Mouse (Mus musculus): ENCODE measurements around the gene Plod1. TPM values are rescaled to one million over a fixed set of nuclear protein-coding genes. Genes with fewer than 3 reads are reported as not detected.

Plod1 gene
- polyA plus RNA-seq, 1 experiment from 2014 or later, result 26.6 TPM

GRCm38 (mm10) chr4:147862051-147862450, 74.5 kb downstream of the Plod1 start:
- Histone ChIP-seq H3K9me3 (no peaks in the 10 kb centered on the region), H3K27me3 (no peaks in the 10 kb centered on the region), H3K9ac (no peak overlapping the region; the same call in 1 of the 2 replicates), H3K4me2 (no peak overlapping the region), H3K36me3 (peaks cover 57% of the 10 kb centered on the region), H3K4me3 (no peak overlapping the region), H3K4me1 (replicated peaks) (peaks cover under 1% of the 10 kb centered on the region; the same call in 1 of the 2 replicates), H3K27ac (no peak overlapping the region)
- WGBS, result 94% methylated on average over 3 of the region's 3 CpGs
- ATAC-seq (ENCODE audit: low FRiP score), result no peak

Other genes with a start within 250 kb of the Plod1 start
- not detected in 2 replicates for gene Zfp534, start 234.2 kb downstream of the Plod1 start, polyA plus RNA-seq (2015; fragmentation: Nextera tagmentation; extraction: Ambion mirVana)
- 4.1 and 4.8 TPM in 2 replicates for gene Zfp984, start 127.0 kb downstream of the Plod1 start, polyA plus RNA-seq (2015; fragmentation: Nextera tagmentation; extraction: Ambion mirVana)
- gene Zfp933, start 88.4 kb downstream of the Plod1 start, polyA plus RNA-seq (2015; fragmentation: Nextera tagmentation; extraction: Ambion mirVana), result 6.8 TPM in 2 replicates
- gene Miip, start 68.0 kb downstream of the Plod1 start, polyA plus RNA-seq (2015; fragmentation: Nextera tagmentation; extraction: Ambion mirVana), result 43.3 and 46.5 TPM in 2 replicates
- gene Fv1, start 67.8 kb downstream of the Plod1 start, polyA plus RNA-seq (2015; fragmentation: Nextera tagmentation; extraction: Ambion mirVana), result 10.9 and 12.0 TPM in 2 replicates
- gene Mfn2, start 32.1 kb downstream of the Plod1 start, polyA plus RNA-seq (2015; fragmentation: Nextera tagmentation; extraction: Ambion mirVana), result 82.6 and 86.9 TPM in 2 replicates
- gene 2510039O18Rik, start 4.1 kb upstream of the Plod1 start, polyA plus RNA-seq (2015; fragmentation: Nextera tagmentation; extraction: Ambion mirVana), result 12.6 and 13.0 TPM in 2 replicates
- gene Nppb, start 49.0 kb upstream of the Plod1 start, polyA plus RNA-seq (2015; fragmentation: Nextera tagmentation; extraction: Ambion mirVana), result 0.30 TPM in 1 of 2 replicates, not detected in the other
- 3.9 and 5.2 TPM in 2 replicates for gene Nppa, start 64.0 kb upstream of the Plod1 start, polyA plus RNA-seq (2015; fragmentation: Nextera tagmentation; extraction: Ambion mirVana)
- 30.7 and 32.8 TPM in 2 replicates for gene Clcn6, start 102.1 kb upstream of the Plod1 start, polyA plus RNA-seq (2015; fragmentation: Nextera tagmentation; extraction: Ambion mirVana)
- 22.1 and 22.3 TPM in 2 replicates for gene Mthfr, start 102.3 kb upstream of the Plod1 start, polyA plus RNA-seq (2015; fragmentation: Nextera tagmentation; extraction: Ambion mirVana)
- 7.6 and 8.4 TPM in 2 replicates for gene Agtrap, start 151.3 kb upstream of the Plod1 start, polyA plus RNA-seq (2015; fragmentation: Nextera tagmentation; extraction: Ambion mirVana)
- gene Mad2l2, start 193.6 kb upstream of the Plod1 start, polyA plus RNA-seq (2015; fragmentation: Nextera tagmentation; extraction: Ambion mirVana), result 118 and 127 TPM in 2 replicates
- 17.2 and 20.9 TPM in 2 replicates for gene Draxin, start 193.9 kb upstream of the Plod1 start, polyA plus RNA-seq (2015; fragmentation: Nextera tagmentation; extraction: Ambion mirVana)
- gene Fbxo6, start 215.4 kb upstream of the Plod1 start, polyA plus RNA-seq (2015; fragmentation: Nextera tagmentation; extraction: Ambion mirVana), result 15.7 and 16.0 TPM in 2 replicates
- 91.2 and 98.2 TPM in 2 replicates for gene Fbxo44, start 223.7 kb upstream of the Plod1 start, polyA plus RNA-seq (2015; fragmentation: Nextera tagmentation; extraction: Ambion mirVana)
- 5.3 and 7.1 TPM in 2 replicates for gene Fbxo2, start 223.9 kb upstream of the Plod1 start, polyA plus RNA-seq (2015; fragmentation: Nextera tagmentation; extraction: Ambion mirVana)

Data from hindbrain, embryonic 13.5 days (tissue).